Mouse (Mus musculus) olfactory bulb, adult 2 months (tissue): ENCODE results near the gene Gm4792.

Experiments used
- CTCF ChIP-seq: fragments of 200-500 bp; IDR thresholded peaks from 2 replicates; pipeline ENCODE4 v1.5.1; 2012; ENCODE audit warnings: low read depth, mild to moderate bottlenecking, low read length, moderate library complexity; ENCODE audit not compliant: insufficient read depth
- POLR2A ChIP-seq: fragments of 200-500 bp; IDR thresholded peaks from 2 replicates; pipeline ENCODE4 v1.6.1; 2012; ENCODE audit warnings: mild to moderate bottlenecking, low read depth, low read length, moderate library complexity; ENCODE audit not compliant: insufficient read depth

- TF ChIP-seq CTCF (no peak), POLR2A (no peak)
Measured at GRCm38 (mm10) chr10:94247748-94248349, 50.7 kb downstream of the Gm4792 start.
